Mouse (Mus musculus) megakaryocyte, adult 5-6 weeks (primary cell): ENCODE measurements around the gene Rps15. TPM values are rescaled to one million over a fixed set of nuclear protein-coding genes. Genes with fewer than 3 reads are reported as not detected.
A peak's percentile ranks its signal among the peaks of the same experiment; 100 is the strongest.

Experiments
- ATAC-seq: 2 replicates; pipeline ENCODE4 v1.8.0; 2016; ENCODE audit warnings: mild to moderate bottlenecking, inconsistent platforms; ENCODE audit not compliant: poor library complexity, severe bottlenecking
- total RNA-seq, 2 experiments: library from RNA; stranded (forward) in 1 of 2; stranded (reverse) in 1 of 2; fragments of 153-499, 151-499 nt in 1 of 2; fragments of 221-1000, 200-1000 nt in 1 of 2; gene quantifications; 2 replicates each; pipeline versions ENCODE4 v1.2.3 to v1.2.4; 2015 to 2017

Rps15 gene
- total RNA-seq, 2 experiments from 2014 or later = 1,599 to 1,915 TPM

GRCm38 (mm10) chr10:80313627-80314201, 21.5 kb downstream of the Rps15 start:
- peak; percentile 59 for ATAC-seq

- no peak for ATAC-seq
These were observed 22.3 kb downstream of the Rps15 start for GRCm38 (mm10) chr10:80314494-80315001.

- ATAC-seq = no peak
These were observed 23.1 kb downstream of the Rps15 start for GRCm38 (mm10) chr10:80315315-80315714.

GRCm38 (mm10) chr10:80316359-80316781, 24.1 kb downstream of the Rps15 start:
- ATAC-seq = no peak

- peak; percentile 23; the same call in 1 of the 2 replicates for ATAC-seq
These were observed 24.8 kb downstream of the Rps15 start for GRCm38 (mm10) chr10:80317011-80317410.

GRCm38 (mm10) chr10:80320340-80320760, 28.1 kb downstream of the Rps15 start, which contains the start of gene 2310011J03Rik:
Gene 2310011J03Rik (minus strand): TSS chr10:80320537.
- ATAC-seq = peak; percentile 82

GRCm38 (mm10) chr10:80321014-80321669, 28.9 kb downstream of the Rps15 start:
- no peak for ATAC-seq

- no peak for ATAC-seq
These were observed 29.7 kb downstream of the Rps15 start for GRCm38 (mm10) chr10:80321670-80322581.

- no peak for ATAC-seq
These were observed 30.6 kb downstream of the Rps15 start for GRCm38 (mm10) chr10:80322811-80323211.

GRCm38 (mm10) chr10:80323261-80324119, 31.2 kb downstream of the Rps15 start:
- peak; percentile 44 for ATAC-seq

- no peak for ATAC-seq
These were observed 32.1 kb downstream of the Rps15 start for GRCm38 (mm10) chr10:80324120-80325037.

GRCm38 (mm10) chr10:80325045-80325444, 32.8 kb downstream of the Rps15 start:
- ATAC-seq = no peak

GRCm38 (mm10) chr10:80329273-80330081, 37.2 kb downstream of the Rps15 start, which contains the start of the genes Pcsk4 and Reep6:
Gene Pcsk4 (minus strand): TSS chr10:80329498.
Gene Reep6 (plus strand): TSS chr10:80329953.
- peak; percentile 93 for ATAC-seq

- ATAC-seq = no peak
These were observed 37.8 kb downstream of the Rps15 start for GRCm38 (mm10) chr10:80330084-80330483.

- ATAC-seq = no peak
These were observed 38.6 kb downstream of the Rps15 start for GRCm38 (mm10) chr10:80330888-80331287.

GRCm38 (mm10) chr10:80331636-80332524, 39.6 kb downstream of the Rps15 start:
- ATAC-seq = 0 out of 2 replicates have a peak, but pooled peaks have one; percentile 16

GRCm38 (mm10) chr10:80332525-80332989, 40.3 kb downstream of the Rps15 start:
- ATAC-seq = no peak
